Mouse (Mus musculus) lung, postnatal 0 days (tissue): ENCODE results near the gene BC030867. TPM values are rescaled to one million over a fixed set of nuclear protein-coding genes. Genes with fewer than 3 reads are reported as not detected.
A peak's percentile ranks its signal among the peaks of the same experiment; 100 is the strongest.

Experiments
- ATAC-seq: fragments of 200-750 bp; cut with Nextera tagmentation; 2 replicates; pipeline ENCODE4 v1.8.0; 2017; ENCODE audit warnings: moderate library complexity
- DNase-seq: peaks from one replicate; pipeline ENCODE4 v3.0.0-alpha.2; 2016; ENCODE audit warnings: low spot score
- H3K27ac ChIP-seq: fragments of 300-500 bp; sonication (generic); 2 replicates; pipeline ENCODE4 v1.5.1; 2014; ENCODE audit warnings: antibody characterized with exemption, mild to moderate bottlenecking, low read length, mixed read lengths
- H3K27me3 ChIP-seq: fragments of 300-500 bp; sonication (generic); replicated peaks from 2 replicates; pipeline ENCODE4 v1.6.1; 2014; ENCODE audit warnings: low read length, mixed read lengths; ENCODE audit not compliant: insufficient read depth
- H3K36me3 ChIP-seq: fragments of 300-500 bp; sonication (generic); 2 replicates; pipeline ENCODE4 v1.6.1; 2014; ENCODE audit warnings: low read length, mixed read lengths; ENCODE audit not compliant: insufficient read depth
- H3K4me1 ChIP-seq: fragments of 300-500 bp; sonication (generic); 2 replicates; pipeline ENCODE4 v1.6.1; 2014; ENCODE audit warnings: antibody characterized with exemption, low read depth, low read length, mixed read lengths; ENCODE audit not compliant: insufficient read depth
- H3K4me2 ChIP-seq: fragments of 300-500 bp; sonication (generic); replicated peaks from 2 replicates; pipeline ENCODE4 v1.6.1; 2014; ENCODE audit warnings: low read depth, mild to moderate bottlenecking, low read length, moderate library complexity, mixed read lengths
- H3K4me3 ChIP-seq: fragments of 300-500 bp; sonication (generic); 2 replicates; pipeline ENCODE4 v1.5.1; 2014; ENCODE audit warnings: low read depth, low read length
- H3K9ac ChIP-seq: fragments of 300-500 bp; sonication (generic); replicated peaks from 2 replicates; pipeline ENCODE4 v1.6.1; 2014; ENCODE audit warnings: low read depth, mild to moderate bottlenecking
- H3K9me3 ChIP-seq: fragments of 300-500 bp; sonication (generic); 2 replicates; pipeline ENCODE4 v1.6.1; 2016; ENCODE audit warnings: low read length, mixed read lengths
- CTCF ChIP-seq: IDR thresholded peaks from 2 replicates; pipeline ENCODE4 v1.5.1; 2016; ENCODE audit warnings: antibody characterized with exemption, mild to moderate bottlenecking
- EP300 ChIP-seq: IDR thresholded peaks from 2 replicates; pipeline ENCODE4 v1.6.1; 2016; ENCODE audit warnings: antibody characterized with exemption, mild to moderate bottlenecking, control low read depth
- WGBS: fragments of 180-500 bp; shearing (Covaris S2); extraction: QIAGEN DNeasy Blood & Tissue Kit; methylation state at CpG from one replicate; pipeline ENCODE4 v1.1.7; 2014; 5-methylcytosine and 5-hydroxymethylcytosine counted together
- polyA plus RNA-seq: library from polyadenylated mRNA; unstranded; fragments of >200 nt; fragmentation: Nextera tagmentation; extraction: Ambion mirVana; gene quantifications from 2 replicates; pipeline ENCODE4 v1.2.1, GENCODE M21; 2015

Gene BC030867
- polyA plus RNA-seq, 1 experiment from 2014 or later = 0.88 TPM

GRCm38 (mm10) chr11:102219247-102219993 is 29.3 kb upstream of the BC030867 start:
- 48% methylated on average over 12 of the region's 14 CpGs for WGBS
- TF ChIP-seq EP300 (no peak), CTCF (no peak)
- Histone ChIP-seq H3K4me3 (peak overlapping the region; percentile 44; the same call in 1 of the 2 replicates), H3K27ac (peak overlapping the region; percentile 88), H3K9me3 (no peaks in the 10 kb centered on the region), H3K36me3 (peaks cover 6% of the 10 kb centered on the region; the same call in 1 of the 2 replicates), H3K9ac (no peak overlapping the region), H3K4me1 (peaks cover 67% of the 10 kb centered on the region), H3K4me2 (peak overlapping the region; percentile 74), H3K27me3 (no peaks in the 10 kb centered on the region)
- ATAC-seq (no peak), DNase-seq (no peak)

- Histone ChIP-seq H3K36me3 (peaks cover 6% of the 10 kb centered on the region; the same call in 1 of the 2 replicates), H3K4me2 (no peak overlapping the region), H3K27me3 (no peaks in the 10 kb centered on the region), H3K4me1 (peaks cover 67% of the 10 kb centered on the region), H3K9me3 (no peaks in the 10 kb centered on the region), H3K4me3 (no peak overlapping the region), H3K27ac (peak overlapping the region; percentile 88; the same call in 1 of the 2 replicates), H3K9ac (no peak overlapping the region)
- ATAC-seq (no peak), DNase-seq (peak; percentile 30)
- 37% methylated on average over 4 of the region's 4 CpGs for WGBS
- TF ChIP-seq EP300 (no peak), CTCF (no peak)
These were observed 28.7 kb upstream of the BC030867 start for GRCm38 (mm10) chr11:102219994-102220346.

GRCm38 (mm10) chr11:102220451-102220850 is 28.2 kb upstream of the BC030867 start:
- Histone ChIP-seq H3K4me2 (no peak overlapping the region), H3K27ac (no peak overlapping the region), H3K36me3 (peaks cover 6% of the 10 kb centered on the region; the same call in 1 of the 2 replicates), H3K27me3 (no peaks in the 10 kb centered on the region), H3K9ac (no peak overlapping the region), H3K9me3 (no peaks in the 10 kb centered on the region), H3K4me1 (peaks cover 66% of the 10 kb centered on the region), H3K4me3 (no peak overlapping the region)
- 59% methylated on average over 6 of the region's 6 CpGs for WGBS
- no peak for DNase-seq
- ATAC-seq = no peak
- no peak for TF ChIP-seq CTCF
- TF ChIP-seq EP300 = no peak

GRCm38 (mm10) chr11:102221243-102221953 is 27.3 kb upstream of the BC030867 start:
- Histone ChIP-seq H3K4me2 (no peak overlapping the region), H3K9me3 (no peaks in the 10 kb centered on the region), H3K9ac (no peak overlapping the region), H3K27me3 (no peaks in the 10 kb centered on the region), H3K36me3 (peaks cover 6% of the 10 kb centered on the region; the same call in 1 of the 2 replicates), H3K4me1 (peaks cover 66% of the 10 kb centered on the region), H3K27ac (no peak overlapping the region), H3K4me3 (no peak overlapping the region)
- DNase-seq (no peak), ATAC-seq (no peak)
- 83% methylated on average over 8 of the region's 8 CpGs for WGBS
- no peak for TF ChIP-seq CTCF
- TF ChIP-seq EP300 = no peak

- no peak for TF ChIP-seq CTCF
- TF ChIP-seq EP300 = no peak
- H3K4me2 ChIP-seq = no peak overlapping the region
- DNase-seq = peak; percentile 4
- H3K4me1 ChIP-seq = peaks cover 67% of the 10 kb centered on the region
- H3K36me3 ChIP-seq = peaks cover 6% of the 10 kb centered on the region; the same call in 1 of the 2 replicates
- H3K9me3 ChIP-seq = no peaks in the 10 kb centered on the region
- no peaks in the 10 kb centered on the region for H3K27me3 ChIP-seq
- ATAC-seq = no peak
- H3K27ac ChIP-seq = no peak overlapping the region
- H3K9ac ChIP-seq = no peak overlapping the region
- WGBS = 54% methylated on average over 8 of the region's 8 CpGs
- no peak overlapping the region for H3K4me3 ChIP-seq
These were observed 26.7 kb upstream of the BC030867 start for GRCm38 (mm10) chr11:102221954-102222351.

GRCm38 (mm10) chr11:102223166-102223565 is 25.5 kb upstream of the BC030867 start:
- Histone ChIP-seq H3K4me3 (no peak overlapping the region), H3K4me1 (peaks cover 62% of the 10 kb centered on the region), H3K9me3 (no peaks in the 10 kb centered on the region), H3K27me3 (no peaks in the 10 kb centered on the region), H3K9ac (no peak overlapping the region), H3K4me2 (no peak overlapping the region), H3K27ac (no peak overlapping the region), H3K36me3 (peaks cover 6% of the 10 kb centered on the region; the same call in 1 of the 2 replicates)
- 36% methylated on average over 6 of the region's 6 CpGs for WGBS
- DNase-seq = peak; percentile 58
- TF ChIP-seq EP300 (no peak), CTCF (peak; percentile 76)
- no peak for ATAC-seq
